Mouse (Mus musculus) stomach, embryonic 14.5 days (tissue): ENCODE measurements around the gene Man1c1. TPM values are rescaled to one million over a fixed set of nuclear protein-coding genes. Genes with fewer than 3 reads are reported as not detected.

Experiments
- ATAC-seq: fragments of 200-750 bp; cut with Nextera tagmentation; 2 replicates; pipeline ENCODE4 v1.8.0; 2017; ENCODE audit warnings: low read depth, moderate TSS enrichment; ENCODE audit not compliant: insufficient number of reproducible peaks, insufficient read depth, low FRiP score
- H3K27ac ChIP-seq: fragments of 300-500 bp; sonication (generic); 2 replicates; pipeline ENCODE4 v1.5.1; 2014; ENCODE audit warnings: mild to moderate bottlenecking, low read length, moderate library complexity, mixed read lengths
- H3K27me3 ChIP-seq: fragments of 300-500 bp; sonication (generic); 2 replicates; pipeline ENCODE4 v1.6.1; 2014; ENCODE audit warnings: low read length, control low read depth, mixed read lengths; ENCODE audit not compliant: control insufficient read depth, insufficient read depth
- H3K36me3 ChIP-seq: fragments of 300-500 bp; sonication (generic); 2 replicates; pipeline ENCODE4 v1.6.1; 2014; ENCODE audit warnings: mild to moderate bottlenecking, control low read depth, low read length, moderate library complexity, mixed read lengths; ENCODE audit not compliant: control insufficient read depth, insufficient read depth
- H3K4me1 ChIP-seq: fragments of 300-500 bp; sonication (generic); 2 replicates; pipeline ENCODE4 v1.6.1; 2014; ENCODE audit warnings: low read length, control low read depth, mixed read lengths; ENCODE audit not compliant: control insufficient read depth, insufficient read depth
- H3K4me2 ChIP-seq: fragments of 300-500 bp; sonication (generic); replicated peaks from 2 replicates; pipeline ENCODE4 v1.6.1; 2014; ENCODE audit warnings: low read depth, low read length, control low read depth
- H3K4me3 ChIP-seq: fragments of 300-500 bp; sonication (generic); 2 replicates; pipeline ENCODE4 v1.5.1; 2014; ENCODE audit warnings: low read depth, low read length, control low read depth
- H3K9ac ChIP-seq: fragments of 300-500 bp; sonication (generic); replicated peaks from 2 replicates; pipeline ENCODE4 v1.6.1; 2014; ENCODE audit warnings: low read depth, mild to moderate bottlenecking, control low read depth, low read length, moderate library complexity, mixed read lengths
- H3K9me3 ChIP-seq: fragments of 300-500 bp; sonication (generic); 2 replicates; pipeline ENCODE4 v1.6.1; 2016; ENCODE audit warnings: low read depth, low read length, control low read depth; ENCODE audit not compliant: control insufficient read depth
- WGBS: fragments of 180-500 bp; shearing (Covaris S2); extraction: QIAGEN DNeasy Blood & Tissue Kit; methylation state at CpG from one replicate; pipeline ENCODE4 v1.1.7; 2014; 5-methylcytosine and 5-hydroxymethylcytosine counted together
- polyA plus RNA-seq: library from polyadenylated mRNA; unstranded; fragments of >200 nt; fragmentation: Nextera tagmentation; extraction: Ambion mirVana; gene quantifications from 2 replicates; pipeline ENCODE4 v1.2.1, GENCODE M21; 2014

The Man1c1 gene
- polyA plus RNA-seq, 1 experiment from 2014 or later: 1.7 TPM

- no peak overlapping the region for H3K27ac ChIP-seq
- peaks cover 37% of the 10 kb centered on the region for H3K36me3 ChIP-seq
- no peak for ATAC-seq
- H3K4me2 ChIP-seq: no peak overlapping the region
- WGBS: 91% methylated on average over 4 of the region's 4 CpGs
- no peak overlapping the region for H3K9ac ChIP-seq
- H3K9me3 ChIP-seq: no peaks in the 10 kb centered on the region
- H3K27me3 ChIP-seq: no peaks in the 10 kb centered on the region
- H3K4me3 ChIP-seq: no peak overlapping the region
- H3K4me1 ChIP-seq: no peaks in the 10 kb centered on the region
Observed at GRCm38 (mm10) chr4:134523447-134523846, 180.6 kb downstream of the Man1c1 start.

GRCm38 (mm10) chr4:134519281-134519680 lies 184.8 kb downstream of the Man1c1 start:
- no peak overlapping the region for H3K9ac ChIP-seq
- no peaks in the 10 kb centered on the region for H3K4me1 ChIP-seq
- ATAC-seq: no peak
- no peaks in the 10 kb centered on the region for H3K9me3 ChIP-seq
- no peaks in the 10 kb centered on the region for H3K27me3 ChIP-seq
- no peak overlapping the region for H3K4me2 ChIP-seq
- H3K27ac ChIP-seq: no peak overlapping the region
- 0 out of 2 replicates have a peak, but pooled peaks cover 7% of the 10 kb centered on the region for H3K36me3 ChIP-seq
- no peak overlapping the region for H3K4me3 ChIP-seq

GRCm38 (mm10) chr4:134518541-134518940 lies 185.5 kb downstream of the Man1c1 start:
- Histone ChIP-seq H3K27me3 (no peaks in the 10 kb centered on the region), H3K4me2 (no peak overlapping the region), H3K4me3 (no peak overlapping the region), H3K9me3 (no peaks in the 10 kb centered on the region), H3K4me1 (no peaks in the 10 kb centered on the region), H3K36me3 (0 out of 2 replicates have a peak, but pooled peaks cover 7% of the 10 kb centered on the region), H3K9ac (no peak overlapping the region), H3K27ac (no peak overlapping the region)
- no peak for ATAC-seq
- WGBS: 87% methylated on average over 4 of the region's 4 CpGs

GRCm38 (mm10) chr4:134517719-134518118 lies 186.4 kb downstream of the Man1c1 start:
- no peaks in the 10 kb centered on the region for H3K27me3 ChIP-seq
- H3K9ac ChIP-seq: no peak overlapping the region
- H3K9me3 ChIP-seq: no peaks in the 10 kb centered on the region
- 88% methylated on average over 10 of the region's 10 CpGs for WGBS
- H3K36me3 ChIP-seq: 0 out of 2 replicates have a peak, but pooled peaks cover 3% of the 10 kb centered on the region
- no peak overlapping the region for H3K4me3 ChIP-seq
- no peak overlapping the region for H3K27ac ChIP-seq
- H3K4me1 ChIP-seq: peaks cover 1% of the 10 kb centered on the region; the same call in 1 of the 2 replicates
- H3K4me2 ChIP-seq: no peak overlapping the region
- no peak for ATAC-seq

GRCm38 (mm10) chr4:134516981-134517380 lies 187.1 kb downstream of the Man1c1 start:
- H3K4me3 ChIP-seq: no peak overlapping the region
- ATAC-seq: no peak
- H3K9ac ChIP-seq: no peak overlapping the region
- 0 out of 2 replicates have a peak overlapping the region, but pooled peaks have one; percentile 29 for H3K27ac ChIP-seq
- peaks cover 6% of the 10 kb centered on the region; the same call in 1 of the 2 replicates for H3K4me1 ChIP-seq
- no peaks in the 10 kb centered on the region for H3K27me3 ChIP-seq
- no peak overlapping the region for H3K4me2 ChIP-seq
- no peaks in the 10 kb centered on the region for H3K9me3 ChIP-seq
- 63% methylated on average over 8 of the region's 8 CpGs for WGBS
- no peaks in the 10 kb centered on the region for H3K36me3 ChIP-seq

- Histone ChIP-seq H3K27ac (no peak overlapping the region), H3K9ac (no peak overlapping the region), H3K4me1 (peaks cover 6% of the 10 kb centered on the region; the same call in 1 of the 2 replicates), H3K36me3 (no peaks in the 10 kb centered on the region), H3K4me2 (no peak overlapping the region), H3K9me3 (no peaks in the 10 kb centered on the region), H3K27me3 (no peaks in the 10 kb centered on the region), H3K4me3 (no peak overlapping the region)
- ATAC-seq: no peak
- 80% methylated on average over 7 of the region's 7 CpGs for WGBS
Observed at GRCm38 (mm10) chr4:134515614-134516013, 188.5 kb downstream of the Man1c1 start.

- H3K36me3 ChIP-seq: no peaks in the 10 kb centered on the region
- no peak overlapping the region for H3K9ac ChIP-seq
- no peak overlapping the region for H3K4me2 ChIP-seq
- no peaks in the 10 kb centered on the region for H3K9me3 ChIP-seq
- no peak overlapping the region for H3K27ac ChIP-seq
- no peak overlapping the region for H3K4me3 ChIP-seq
- WGBS: 85% methylated on average over 11 of the region's 11 CpGs
- H3K4me1 ChIP-seq: peaks cover 6% of the 10 kb centered on the region; the same call in 1 of the 2 replicates
- no peak for ATAC-seq
- no peaks in the 10 kb centered on the region for H3K27me3 ChIP-seq
Observed at GRCm38 (mm10) chr4:134514309-134514930, 189.7 kb downstream of the Man1c1 start.

GRCm38 (mm10) chr4:134512798-134513197 lies 191.3 kb downstream of the Man1c1 start:
- Histone ChIP-seq H3K9me3 (no peaks in the 10 kb centered on the region), H3K4me1 (peaks cover 6% of the 10 kb centered on the region; the same call in 1 of the 2 replicates), H3K27me3 (no peaks in the 10 kb centered on the region), H3K4me2 (peak overlapping the region; percentile 35), H3K27ac (no peak overlapping the region), H3K9ac (0 out of 2 replicates have a peak overlapping the region, but pooled peaks have one; percentile 14), H3K36me3 (no peaks in the 10 kb centered on the region), H3K4me3 (peak overlapping the region; percentile 12; the same call in 1 of the 2 replicates)
- 15% methylated on average over 15 of the region's 15 CpGs for WGBS
- no peak for ATAC-seq
